Mouse (Mus musculus) frontal cortex, adult (tissue): ENCODE results near the gene Syngr3.
"Not testable (repeated sequence)": the region's sequence is repeated elsewhere in the genome, so short reads cannot be mapped to it uniquely, and the experiment has no call there.

Source experiments
- ATAC-seq: cut with Nextera tagmentation; 2 replicates; pipeline ENCODE4 v1.9.2; 2017; ENCODE audit warnings: mild to moderate bottlenecking, moderate library complexity, mixed read lengths; ENCODE audit not compliant: low TSS enrichment

The Syngr3 gene

DNA sequence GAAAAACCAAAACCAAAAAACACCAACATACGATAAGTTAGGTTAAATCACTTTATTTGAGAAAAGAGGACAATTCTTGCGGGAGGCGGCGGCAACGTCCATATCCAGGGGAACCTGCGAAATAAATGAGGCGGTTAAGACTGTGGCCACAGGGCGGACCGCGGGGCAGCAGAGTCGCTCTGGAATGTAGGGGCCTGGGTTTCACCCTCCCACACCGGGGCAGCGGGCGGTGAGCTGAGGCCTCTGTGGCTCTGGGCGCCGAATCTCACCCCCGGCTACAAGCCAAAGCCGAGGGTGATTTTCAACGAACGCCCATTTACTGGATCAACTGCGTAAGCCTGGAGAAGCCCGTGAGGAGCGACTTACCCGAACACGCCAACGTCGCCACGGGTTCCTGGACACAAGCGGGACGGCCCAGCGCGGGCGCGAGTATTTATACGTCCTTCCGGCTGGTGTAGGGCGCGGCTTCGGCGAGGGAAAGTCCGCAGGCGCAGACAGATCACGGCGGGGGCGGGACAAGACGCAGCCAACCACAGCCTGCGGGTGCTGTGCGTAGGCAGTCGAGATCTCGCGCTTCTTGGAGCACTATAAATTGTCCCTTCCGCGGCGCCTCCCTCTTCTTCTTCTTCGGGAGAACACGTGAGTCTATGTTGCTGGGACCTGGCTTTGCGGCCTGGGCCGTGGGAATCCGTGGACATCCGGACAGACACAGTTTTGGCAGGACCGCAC, 29.9 kb upstream of the Syngr3 start:
- peak; percentile 93 for ATAC-seq

- ATAC-seq: not testable (repeated sequence)
Measured at GRCm38 (mm10) chr17:24718938-24719337, 29.2 kb upstream of the Syngr3 start.

GRCm38 (mm10) chr17:24717943-24718342, 28.2 kb upstream of the Syngr3 start, which contains the start of the genes Rnf151 and Rps2:
Gene Rnf151 (minus strand): TSS chr17:24718063.
Gene Rps2 (plus strand): TSS chr17:24718116.
- no peak for ATAC-seq

- no peak for ATAC-seq
Measured at GRCm38 (mm10) chr17:24716166-24716682, 26.5 kb upstream of the Syngr3 start.

DNA sequence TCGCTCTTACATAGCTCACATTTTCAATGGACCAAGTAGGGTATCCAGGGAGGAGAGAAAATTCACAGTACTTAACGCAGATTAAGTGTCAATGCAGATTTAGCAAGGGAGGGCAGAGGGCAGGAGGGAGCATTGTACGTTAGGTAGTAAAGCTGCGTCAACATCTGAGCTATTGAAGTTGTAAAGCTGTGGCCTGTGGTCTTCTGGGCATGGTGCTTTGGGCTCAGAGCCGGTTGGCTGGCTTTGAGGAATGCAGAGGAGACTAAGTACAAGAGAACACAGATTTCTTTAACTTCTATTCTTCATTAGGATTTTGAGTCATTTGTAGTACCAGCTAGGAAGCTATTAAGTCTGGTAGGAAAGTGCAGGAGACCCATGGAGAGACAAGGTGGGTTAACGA, 25.8 kb upstream of the Syngr3 start:
- no peak for ATAC-seq

GRCm38 (mm10) chr17:24708646-24709045, 18.9 kb upstream of the Syngr3 start:
- ATAC-seq: no peak

GRCm38 (mm10) chr17:24707801-24708425, 18.2 kb upstream of the Syngr3 start:
- peak; percentile 45; the same call in 1 of the 2 replicates for ATAC-seq

DNA sequence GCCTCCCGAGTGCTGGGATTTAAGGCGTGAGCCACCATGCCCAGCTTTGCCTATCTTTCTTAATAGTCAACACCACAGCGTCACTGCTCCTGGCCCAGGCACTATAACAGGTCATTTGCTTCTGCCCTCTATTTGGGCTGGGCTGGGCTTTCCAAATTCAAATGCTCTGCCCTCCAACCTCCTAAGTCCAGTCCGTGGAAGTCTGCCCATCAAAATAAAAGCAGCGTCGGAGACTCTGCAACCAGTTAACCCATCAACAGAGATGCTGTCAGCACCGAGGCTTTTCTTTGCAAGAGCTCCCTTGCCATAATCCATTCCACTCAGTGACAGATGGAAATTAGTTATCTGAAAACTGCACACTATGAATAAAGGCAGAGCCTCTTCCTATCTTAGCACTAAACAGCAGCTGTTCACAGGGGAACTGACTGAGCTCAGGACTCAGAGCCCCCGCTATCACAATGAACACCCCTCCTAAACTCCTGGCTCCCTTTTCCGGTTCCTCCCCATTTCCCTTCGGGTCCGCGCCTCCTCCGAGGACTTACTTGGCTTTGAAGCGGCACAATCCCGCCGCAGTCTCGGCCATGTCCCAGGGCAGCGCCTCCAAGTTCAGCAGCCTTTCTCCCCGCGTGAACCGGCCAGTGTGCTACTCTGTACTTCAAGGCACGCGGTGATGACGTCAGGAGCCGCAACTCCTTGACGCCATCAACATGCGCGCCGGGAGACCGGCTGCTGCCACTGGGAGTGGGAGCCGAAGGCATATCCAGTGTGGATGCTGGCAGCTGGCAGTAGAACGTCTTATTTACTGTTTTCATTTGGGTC, 17.4 kb upstream of the Syngr3 start, which contains the start of gene Tbl3:
Tbl3 (minus strand) TSS at position 679 of the 819 bp plus-strand sequence.
- ATAC-seq: peak; percentile 74; the same call in 1 of the 2 replicates

- ATAC-seq: no peak
Measured at GRCm38 (mm10) chr17:24705821-24706220, 16.1 kb upstream of the Syngr3 start.

DNA sequence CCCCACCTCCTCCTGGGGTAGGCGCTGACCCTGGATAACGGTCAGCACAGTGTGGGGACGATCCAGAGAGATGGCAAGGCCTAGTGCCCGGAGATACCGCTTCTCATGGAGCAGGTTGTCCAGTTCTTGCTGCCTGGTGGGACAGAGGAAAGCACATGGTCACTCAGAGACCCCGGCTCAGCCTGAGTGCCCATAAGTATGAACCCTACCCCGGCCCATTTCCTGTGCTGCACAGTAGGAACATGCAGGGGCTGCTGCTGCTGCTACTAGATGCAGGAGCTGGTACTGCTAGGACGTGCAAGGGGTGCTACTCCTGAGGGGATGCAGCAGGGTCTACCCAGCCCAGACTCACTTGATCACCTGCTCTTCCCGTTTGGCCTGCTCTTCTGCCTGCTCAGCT, 11.5 kb upstream of the Syngr3 start:
- no peak for ATAC-seq

DNA sequence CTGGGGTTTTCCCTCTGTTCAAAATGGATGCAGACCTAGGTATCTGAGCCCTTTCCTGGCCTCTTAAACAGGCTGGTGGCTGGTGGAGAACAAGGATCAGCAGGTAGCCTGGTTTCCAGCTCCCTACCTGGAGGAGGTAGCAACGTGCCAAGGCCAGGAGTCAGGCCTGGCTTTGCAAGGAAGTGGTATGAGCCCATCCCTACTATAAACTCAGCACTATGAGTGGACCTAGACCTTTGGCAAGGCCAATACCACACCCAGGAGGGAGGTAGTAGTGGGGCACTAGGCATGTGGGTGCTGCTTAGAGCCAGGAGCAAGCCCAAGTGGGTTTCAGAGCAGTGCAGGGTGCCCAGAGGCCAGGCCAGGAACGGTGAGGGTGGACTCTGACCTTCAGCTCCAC, 9.7 kb upstream of the Syngr3 start:
- no peak for ATAC-seq

- no peak for ATAC-seq
Measured at GRCm38 (mm10) chr17:24698715-24699114, 9.0 kb upstream of the Syngr3 start.

DNA sequence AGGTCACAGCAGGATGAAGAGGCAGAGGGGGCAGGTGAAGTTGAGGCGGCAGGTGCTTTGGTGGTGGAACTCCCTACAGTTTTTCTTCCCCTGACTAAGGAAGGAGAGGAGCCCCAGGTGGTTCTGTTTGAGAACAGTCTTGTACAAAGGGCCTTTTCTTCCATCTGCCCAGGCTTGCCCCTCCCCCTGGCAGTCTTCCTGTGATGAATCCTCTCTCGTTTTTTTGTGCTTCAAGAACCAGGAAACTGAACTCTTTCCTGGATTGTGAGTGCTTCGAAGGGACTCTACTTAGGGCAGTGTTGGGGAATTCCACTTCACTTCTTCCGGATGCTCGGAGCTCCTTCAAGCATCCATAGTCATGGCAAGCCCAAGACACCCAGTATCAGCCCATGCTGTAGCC, 8.2 kb upstream of the Syngr3 start:
- ATAC-seq: no peak

GRCm38 (mm10) chr17:24696011-24696697, 6.4 kb upstream of the Syngr3 start, which contains the start of the genes Gfer and Noxo1:
Gene Gfer (minus strand): TSS chr17:24696156.
Gene Noxo1 (plus strand): TSS chr17:24696234.
- ATAC-seq: peak; percentile 83

GRCm38 (mm10) chr17:24695326-24696010, 5.7 kb upstream of the Syngr3 start:
- peak; percentile 5; the same call in 1 of the 2 replicates for ATAC-seq

- ATAC-seq: no peak
Measured at GRCm38 (mm10) chr17:24692385-24692784, 2.6 kb upstream of the Syngr3 start.

DNA sequence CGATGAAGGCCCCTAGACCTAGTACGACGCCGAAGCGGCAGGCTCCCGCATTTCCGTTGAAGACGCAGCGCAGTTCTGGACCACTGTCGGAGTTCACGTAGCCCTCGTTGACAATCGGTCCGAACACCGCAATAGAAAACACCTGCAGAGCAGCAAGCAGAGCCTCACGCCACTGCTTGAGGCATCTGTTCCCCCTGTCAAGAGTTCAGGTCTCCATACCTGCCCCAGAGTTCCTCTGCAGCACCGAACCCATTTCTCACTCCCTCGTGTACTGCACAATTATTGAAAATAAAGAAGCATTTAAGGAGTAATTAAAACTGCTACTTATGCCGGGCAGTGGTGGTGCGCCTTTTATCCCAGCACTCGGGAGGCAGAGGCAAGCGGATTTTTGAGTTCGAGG, 2.2 kb downstream of the Syngr3 start:
- no peak for ATAC-seq

GRCm38 (mm10) chr17:24687146-24687595, 2.6 kb downstream of the Syngr3 start:
- no peak for ATAC-seq

- ATAC-seq: no peak
Measured at GRCm38 (mm10) chr17:24686514-24686913, 3.2 kb downstream of the Syngr3 start.

DNA sequence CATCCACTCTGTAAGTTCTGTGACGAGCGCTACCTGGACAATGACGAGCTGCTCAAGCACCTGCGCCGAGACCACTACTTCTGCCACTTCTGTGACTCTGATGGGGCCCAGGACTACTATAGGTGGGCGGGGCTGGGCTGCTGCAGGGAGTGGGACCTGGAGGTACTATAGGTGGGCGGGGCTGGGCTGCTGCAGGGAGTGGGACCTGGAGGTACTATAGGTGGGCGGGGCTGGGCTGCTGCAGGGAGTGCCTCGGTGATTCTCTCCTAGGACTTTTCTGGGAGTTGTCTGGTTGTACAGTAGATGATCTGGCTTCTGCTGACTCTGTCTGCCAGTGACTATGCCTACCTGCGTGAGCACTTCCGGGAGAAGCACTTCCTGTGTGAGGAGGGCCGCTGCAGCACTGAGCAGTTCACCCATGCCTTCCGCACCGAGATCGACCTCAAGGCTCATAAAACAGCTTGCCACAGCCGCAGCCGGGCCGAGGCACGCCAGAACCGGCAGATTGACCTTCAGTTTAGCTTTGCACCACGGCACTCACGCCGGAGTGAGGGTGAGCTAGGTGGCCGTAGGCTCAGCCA, 12.2 kb downstream of the Syngr3 start:
- ATAC-seq: no peak
